Mouse (Mus musculus): ENCODE measurements around the gene A26c2. TPM values are rescaled to one million over a fixed set of nuclear protein-coding genes. Genes with fewer than 3 reads are reported as not detected.

The A26c2 gene
- polyA plus RNA-seq (2016; fragmentation: Nextera tagmentation; extraction: Ambion mirVana): not detected in 2 replicates

DNA sequence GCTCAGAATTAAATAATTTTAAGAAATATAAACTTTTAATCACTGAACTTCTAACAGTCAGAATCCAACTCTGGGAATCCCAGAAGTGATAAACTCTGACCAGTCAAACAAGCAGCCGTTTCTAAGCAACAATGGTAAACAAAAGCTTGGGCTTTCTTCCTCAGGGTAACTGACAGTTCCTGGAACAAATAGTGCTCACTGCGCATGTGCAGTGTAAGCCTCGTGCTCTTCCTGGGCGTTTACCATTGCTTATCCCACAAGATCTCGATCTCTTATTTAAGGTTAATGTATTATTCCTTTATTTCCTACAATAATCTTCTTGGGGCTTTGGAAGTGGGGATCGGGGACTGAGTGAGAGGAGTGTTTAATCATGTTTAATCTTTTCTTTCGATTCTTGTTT, at the start of gene A26c2:
Gene A26c2 (minus strand): TSS at position 101 of the 400 bp plus-strand sequence.
- H3K4me3 ChIP-seq: no peak within 1 kb of the TSS
- WGBS: 82% methylated on average over 7 of the region's 7 CpGs
- no peak for ATAC-seq (ENCODE audit: insufficient number of reproducible peaks, insufficient read depth, low FRiP score, low TSS enrichment)
- no peak within 1 kb of the TSS for H3K27ac ChIP-seq
- no peaks in the 10 kb centered on the region; the same call in 1 of the 2 replicates for H3K9me3 ChIP-seq
- no peak within 1 kb of the TSS for H3K9ac ChIP-seq
- no peaks in the 10 kb centered on the region for H3K27me3 ChIP-seq
- no peaks in the 10 kb centered on the region for H3K4me1 ChIP-seq
- H3K36me3 ChIP-seq: no peaks in the 10 kb centered on the region
- no peak within 1 kb of the TSS for H3K4me2 ChIP-seq (replicated peaks)

GRCm38 (mm10) chr7:62851471-62851870, 28.0 kb upstream of the A26c2 start:
- ATAC-seq (ENCODE audit: insufficient number of reproducible peaks, insufficient read depth, low FRiP score, low TSS enrichment): no peak
- Histone ChIP-seq H3K9me3 (0 out of 2 replicates have a peak, but pooled peaks cover 5% of the 10 kb centered on the region), H3K9ac (no peak overlapping the region), H3K27ac (no peak overlapping the region), H3K36me3 (no peaks in the 10 kb centered on the region), H3K4me3 (no peak overlapping the region), H3K4me2 (replicated peaks) (no peak overlapping the region), H3K4me1 (no peaks in the 10 kb centered on the region), H3K27me3 (no peaks in the 10 kb centered on the region)
